Mouse (Mus musculus): ENCODE measurements around the gene Slc22a15. TPM values are rescaled to one million over a fixed set of nuclear protein-coding genes. Genes with fewer than 3 reads are reported as not detected.

Gene Slc22a15
- polyA plus RNA-seq (2014; fragmentation: Illumina TruSeq; extraction: RNeasy Lipid Tissue Mini Kit (QIAGEN cat#74804); ENCODE audit: low read depth, low replicate concordance): 15.8 TPM

DNA sequence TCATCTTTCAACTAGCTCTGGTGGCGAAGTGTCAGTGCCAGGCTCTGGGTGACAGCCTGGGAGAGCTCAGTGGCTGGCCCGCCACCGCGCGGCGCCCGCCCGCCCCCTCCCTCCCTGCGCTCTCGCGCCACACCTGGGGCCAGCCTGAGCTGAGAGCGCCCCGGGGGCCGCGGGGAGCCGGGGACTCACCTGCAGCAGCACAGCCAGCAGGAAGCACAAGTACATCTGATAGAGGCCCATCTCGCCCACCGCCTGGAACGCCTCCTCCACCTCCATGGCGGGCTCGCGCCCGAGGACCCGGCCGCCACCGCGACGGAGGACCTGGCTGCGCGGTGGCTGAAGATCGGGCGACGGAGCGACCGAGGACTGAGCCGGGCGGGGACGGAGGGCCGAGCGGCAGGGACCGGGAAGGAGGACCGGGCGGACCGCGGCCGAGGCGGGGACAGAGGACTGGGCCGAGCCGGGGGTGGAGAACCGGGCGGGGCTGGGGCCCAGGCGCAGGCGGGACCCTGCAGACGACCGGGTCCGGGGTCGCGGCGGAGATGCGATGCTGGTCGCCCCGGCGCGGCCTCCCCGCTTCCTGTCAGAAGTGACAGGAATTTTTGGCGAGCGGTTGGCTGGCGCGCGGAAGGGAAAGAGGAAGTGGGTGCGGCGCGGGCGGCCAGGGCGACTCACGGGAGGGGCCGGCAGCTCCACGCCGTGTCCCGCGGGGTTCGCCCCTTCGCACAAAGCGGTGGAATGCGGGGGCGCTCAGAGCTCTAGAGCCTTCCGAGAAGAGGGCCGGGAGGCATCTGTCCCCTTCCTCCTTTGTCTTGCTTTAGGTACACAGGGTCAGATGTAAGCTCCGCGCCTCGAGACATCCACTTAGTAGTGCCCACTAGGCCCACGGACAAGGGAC is at the start of gene Slc22a15:
TSS of gene Slc22a15 (minus strand) at position 611 of the 898 bp plus-strand sequence.

DNA sequence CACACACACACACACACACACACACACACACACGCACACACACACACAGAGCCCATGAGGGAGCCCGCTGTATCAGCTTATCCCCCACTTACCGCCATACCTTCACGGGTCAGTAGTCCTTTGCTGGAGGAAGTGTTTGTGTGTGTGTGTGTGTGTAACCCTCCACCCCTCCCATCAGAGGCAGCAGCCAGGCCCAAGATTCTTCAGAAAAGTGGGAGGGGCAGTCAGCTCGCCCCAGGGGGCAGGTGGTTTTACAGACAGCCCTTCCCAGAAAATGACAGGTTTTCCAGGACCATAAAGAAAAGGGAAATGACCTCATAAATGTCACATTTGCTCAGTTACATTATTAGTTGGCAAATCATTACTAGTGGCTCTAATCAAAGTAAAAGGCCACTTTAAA is 75.4 kb downstream of the Slc22a15 start, which contains the start of gene Mab21l3:
TSS of gene Mab21l3 (minus strand) at position 144 of the 400 bp plus-strand sequence.

Other genes starting within 250 kb of the Slc22a15 start
- gene Mab21l3, start 75.5 kb downstream of the Slc22a15 start, polyA plus RNA-seq (2014; fragmentation: Illumina TruSeq; extraction: RNeasy Lipid Tissue Mini Kit (QIAGEN cat#74804); ENCODE audit: low read depth, low replicate concordance): not detected
- not detected for gene Nhlh2, start 85.6 kb upstream of the Slc22a15 start, polyA plus RNA-seq (2014; fragmentation: Illumina TruSeq; extraction: RNeasy Lipid Tissue Mini Kit (QIAGEN cat#74804); ENCODE audit: low read depth, low replicate concordance)
- 7.2 TPM for gene Casq2, start 162.0 kb upstream of the Slc22a15 start, polyA plus RNA-seq (2014; fragmentation: Illumina TruSeq; extraction: RNeasy Lipid Tissue Mini Kit (QIAGEN cat#74804); ENCODE audit: low read depth, low replicate concordance)